Mouse (Mus musculus): ENCODE data around the gene Gfod1. TPM values are rescaled to one million over a fixed set of nuclear protein-coding genes. Genes with fewer than 3 reads are reported as not detected.

The Gfod1 gene
- polyA plus RNA-seq, 1 experiment from 2014 or later = 0.66 TPM

GRCm38 (mm10) chr13:43228141-43228540 is 75.8 kb downstream of the Gfod1 start:
- Histone ChIP-seq H3K4me1 (ENCODE audit: control insufficient read depth, insufficient read depth, low read length) (no peaks in the 10 kb centered on the region), H3K4me2 (ENCODE audit: low read depth) (no peak overlapping the region), H3K9me3 (ENCODE audit: control insufficient read depth, low read length) (no peaks in the 10 kb centered on the region; the same call in 1 of the 2 replicates), H3K27me3 (ENCODE audit: control insufficient read depth, insufficient read depth, low read length) (no peaks in the 10 kb centered on the region), H3K36me3 (ENCODE audit: control insufficient read depth, insufficient read depth, low read length) (no peaks in the 10 kb centered on the region), H3K27ac (ENCODE audit: low read depth, low read length) (no peak overlapping the region), H3K4me3 (ENCODE audit: low read depth, low read length) (no peak overlapping the region), H3K9ac (ENCODE audit: low read length) (no peak overlapping the region)
- DNase-seq (ENCODE audit: low spot score) = no peak
- ATAC-seq (ENCODE audit: insufficient read depth, low FRiP score, low TSS enrichment) = no peak
- 90% methylated on average over 6 of the region's 6 CpGs for WGBS

GRCm38 (mm10) chr13:43226041-43226440 is 77.9 kb downstream of the Gfod1 start:
- Histone ChIP-seq H3K4me1 (ENCODE audit: control insufficient read depth, insufficient read depth, low read length) (no peaks in the 10 kb centered on the region), H3K9me3 (ENCODE audit: control insufficient read depth, low read length) (no peaks in the 10 kb centered on the region; the same call in 1 of the 2 replicates), H3K9ac (ENCODE audit: low read length) (no peak overlapping the region), H3K4me3 (ENCODE audit: low read depth, low read length) (no peak overlapping the region), H3K36me3 (ENCODE audit: control insufficient read depth, insufficient read depth, low read length) (no peaks in the 10 kb centered on the region), H3K4me2 (ENCODE audit: low read depth) (no peak overlapping the region), H3K27me3 (ENCODE audit: control insufficient read depth, insufficient read depth, low read length) (no peaks in the 10 kb centered on the region), H3K27ac (ENCODE audit: low read depth, low read length) (no peak overlapping the region)
- DNase-seq (ENCODE audit: low spot score) (no peak), ATAC-seq (ENCODE audit: insufficient read depth, low FRiP score, low TSS enrichment) (no peak)
- WGBS = 85% methylated on average over 10 of the region's 10 CpGs

- Histone ChIP-seq H3K4me2 (ENCODE audit: low read depth) (no peak overlapping the region), H3K27me3 (ENCODE audit: control insufficient read depth, insufficient read depth, low read length) (no peaks in the 10 kb centered on the region), H3K36me3 (ENCODE audit: control insufficient read depth, insufficient read depth, low read length) (no peaks in the 10 kb centered on the region), H3K9ac (ENCODE audit: low read length) (no peak overlapping the region), H3K4me3 (ENCODE audit: low read depth, low read length) (no peak overlapping the region), H3K9me3 (ENCODE audit: control insufficient read depth, low read length) (no peaks in the 10 kb centered on the region; the same call in 1 of the 2 replicates), H3K27ac (ENCODE audit: low read depth, low read length) (no peak overlapping the region), H3K4me1 (ENCODE audit: control insufficient read depth, insufficient read depth, low read length) (no peaks in the 10 kb centered on the region)
- WGBS = 66% methylated on average over 5 of the region's 5 CpGs
- no peak for DNase-seq (ENCODE audit: low spot score)
- ATAC-seq (ENCODE audit: insufficient read depth, low FRiP score, low TSS enrichment) = no peak
Observed at GRCm38 (mm10) chr13:43225161-43225560, 78.8 kb downstream of the Gfod1 start.

GRCm38 (mm10) chr13:43222084-43222483 is 81.9 kb downstream of the Gfod1 start:
- H3K4me3 ChIP-seq (ENCODE audit: low read depth, low read length) = no peak overlapping the region
- no peaks in the 10 kb centered on the region for H3K4me1 ChIP-seq (ENCODE audit: control insufficient read depth, insufficient read depth, low read length)
- WGBS = 87% methylated on average over 1 of the region's 1 CpGs
- no peak overlapping the region for H3K4me2 ChIP-seq (ENCODE audit: low read depth)
- H3K9ac ChIP-seq (ENCODE audit: low read length) = no peak overlapping the region
- H3K9me3 ChIP-seq (ENCODE audit: control insufficient read depth, low read length) = no peaks in the 10 kb centered on the region; the same call in 1 of the 2 replicates
- no peak overlapping the region for H3K27ac ChIP-seq (ENCODE audit: low read depth, low read length)
- ATAC-seq (ENCODE audit: insufficient read depth, low FRiP score, low TSS enrichment) (no peak), DNase-seq (ENCODE audit: low spot score) (no peak)
- H3K27me3 ChIP-seq (ENCODE audit: control insufficient read depth, insufficient read depth, low read length) = no peaks in the 10 kb centered on the region
- H3K36me3 ChIP-seq (ENCODE audit: control insufficient read depth, insufficient read depth, low read length) = no peaks in the 10 kb centered on the region

- no peak for ATAC-seq (ENCODE audit: insufficient read depth, low FRiP score, low TSS enrichment)
- Histone ChIP-seq H3K4me3 (ENCODE audit: low read depth, low read length) (no peak overlapping the region), H3K9me3 (ENCODE audit: control insufficient read depth, low read length) (no peaks in the 10 kb centered on the region; the same call in 1 of the 2 replicates), H3K27me3 (ENCODE audit: control insufficient read depth, insufficient read depth, low read length) (no peaks in the 10 kb centered on the region), H3K9ac (ENCODE audit: low read length) (no peak overlapping the region), H3K27ac (ENCODE audit: low read depth, low read length) (no peak overlapping the region), H3K36me3 (ENCODE audit: control insufficient read depth, insufficient read depth, low read length) (no peaks in the 10 kb centered on the region), H3K4me1 (ENCODE audit: control insufficient read depth, insufficient read depth, low read length) (no peaks in the 10 kb centered on the region), H3K4me2 (ENCODE audit: low read depth) (no peak overlapping the region)
- WGBS = 87% methylated on average over 6 of the region's 6 CpGs
- no peak for DNase-seq (ENCODE audit: low spot score)
Observed at GRCm38 (mm10) chr13:43221290-43221689, 82.7 kb downstream of the Gfod1 start.

- H3K9me3 ChIP-seq (ENCODE audit: control insufficient read depth, low read length) = no peaks in the 10 kb centered on the region; the same call in 1 of the 2 replicates
- no peak overlapping the region for H3K4me2 ChIP-seq (ENCODE audit: low read depth)
- no peaks in the 10 kb centered on the region for H3K27me3 ChIP-seq (ENCODE audit: control insufficient read depth, insufficient read depth, low read length)
- no peaks in the 10 kb centered on the region for H3K36me3 ChIP-seq (ENCODE audit: control insufficient read depth, insufficient read depth, low read length)
- no peak overlapping the region for H3K27ac ChIP-seq (ENCODE audit: low read depth, low read length)
- H3K9ac ChIP-seq (ENCODE audit: low read length) = no peak overlapping the region
- WGBS = 91% methylated on average over 1 of the region's 1 CpGs
- ATAC-seq (ENCODE audit: insufficient read depth, low FRiP score, low TSS enrichment) (no peak), DNase-seq (ENCODE audit: low spot score) (no peak)
- H3K4me1 ChIP-seq (ENCODE audit: control insufficient read depth, insufficient read depth, low read length) = no peaks in the 10 kb centered on the region
- H3K4me3 ChIP-seq (ENCODE audit: low read depth, low read length) = no peak overlapping the region
Observed at GRCm38 (mm10) chr13:43220635-43221034, 83.3 kb downstream of the Gfod1 start.

GRCm38 (mm10) chr13:43218764-43219163 is 85.2 kb downstream of the Gfod1 start:
- no peaks in the 10 kb centered on the region for H3K36me3 ChIP-seq (ENCODE audit: control insufficient read depth, insufficient read depth, low read length)
- H3K4me2 ChIP-seq (ENCODE audit: low read depth) = no peak overlapping the region
- H3K27ac ChIP-seq (ENCODE audit: low read depth, low read length) = no peak overlapping the region
- ATAC-seq (ENCODE audit: insufficient read depth, low FRiP score, low TSS enrichment) = no peak
- H3K27me3 ChIP-seq (ENCODE audit: control insufficient read depth, insufficient read depth, low read length) = no peaks in the 10 kb centered on the region
- DNase-seq (ENCODE audit: low spot score) = no peak
- no peaks in the 10 kb centered on the region for H3K9me3 ChIP-seq (ENCODE audit: control insufficient read depth, low read length)
- peaks cover 4% of the 10 kb centered on the region; the same call in 1 of the 2 replicates for H3K4me1 ChIP-seq (ENCODE audit: control insufficient read depth, insufficient read depth, low read length)
- no peak overlapping the region for H3K9ac ChIP-seq (ENCODE audit: low read length)
- no peak overlapping the region for H3K4me3 ChIP-seq (ENCODE audit: low read depth, low read length)
- WGBS = 61% methylated on average over 4 of the region's 4 CpGs

GRCm38 (mm10) chr13:43218284-43218683 is 85.7 kb downstream of the Gfod1 start:
- Histone ChIP-seq H3K27ac (ENCODE audit: low read depth, low read length) (no peak overlapping the region), H3K4me3 (ENCODE audit: low read depth, low read length) (no peak overlapping the region), H3K9me3 (ENCODE audit: control insufficient read depth, low read length) (no peaks in the 10 kb centered on the region), H3K27me3 (ENCODE audit: control insufficient read depth, insufficient read depth, low read length) (no peaks in the 10 kb centered on the region), H3K4me2 (ENCODE audit: low read depth) (no peak overlapping the region), H3K4me1 (ENCODE audit: control insufficient read depth, insufficient read depth, low read length) (peaks cover 4% of the 10 kb centered on the region; the same call in 1 of the 2 replicates), H3K36me3 (ENCODE audit: control insufficient read depth, insufficient read depth, low read length) (no peaks in the 10 kb centered on the region), H3K9ac (ENCODE audit: low read length) (no peak overlapping the region)
- no peak for DNase-seq (ENCODE audit: low spot score)
- no peak for ATAC-seq (ENCODE audit: insufficient read depth, low FRiP score, low TSS enrichment)
- WGBS = 65% methylated on average over 4 of the region's 4 CpGs

- 81% methylated on average over 4 of the region's 4 CpGs for WGBS
- Histone ChIP-seq H3K27ac (ENCODE audit: low read depth, low read length) (no peak overlapping the region), H3K27me3 (ENCODE audit: control insufficient read depth, insufficient read depth, low read length) (no peaks in the 10 kb centered on the region), H3K9ac (ENCODE audit: low read length) (no peak overlapping the region), H3K4me1 (ENCODE audit: control insufficient read depth, insufficient read depth, low read length) (peaks cover 4% of the 10 kb centered on the region; the same call in 1 of the 2 replicates), H3K36me3 (ENCODE audit: control insufficient read depth, insufficient read depth, low read length) (no peaks in the 10 kb centered on the region), H3K9me3 (ENCODE audit: control insufficient read depth, low read length) (no peaks in the 10 kb centered on the region), H3K4me3 (ENCODE audit: low read depth, low read length) (no peak overlapping the region), H3K4me2 (ENCODE audit: low read depth) (no peak overlapping the region)
- no peak for DNase-seq (ENCODE audit: low spot score)
- ATAC-seq (ENCODE audit: insufficient read depth, low FRiP score, low TSS enrichment) = no peak
Observed at GRCm38 (mm10) chr13:43217686-43218085, 86.3 kb downstream of the Gfod1 start.

Data from neural tube, embryonic 11.5 days (tissue).